Mouse (Mus musculus) G1E (cell line): ENCODE measurements at regions not wholly inside any gene's neighbourhood (a gene's known extent, or its start where the extent isn't known, plus 50 kb on each side); places are given as distances from the start of the nearest gene placed in this dataset.

Source experiments
- ATAC-seq: 2 replicates; pipeline ENCODE4 v1.8.0; 2016; ENCODE audit warnings: mild to moderate bottlenecking; ENCODE audit not compliant: insufficient number of reproducible peaks, poor library complexity, low FRiP score, severe bottlenecking; ENCODE audit errors: extremely low read depth
- DNase-seq: peaks from one replicate; pipeline ENCODE4 v3.0.0; 2012; ENCODE audit warnings: low spot score
- H3K27me3 ChIP-seq: 2 replicates; pipeline ENCODE4 v1.6.1; 2012; ENCODE audit warnings: mild to moderate bottlenecking, low read length, inconsistent platforms; ENCODE audit not compliant: insufficient read depth
- H3K36me3 ChIP-seq: replicated peaks from 2 replicates; pipeline ENCODE3; 2012; ENCODE audit warnings: mild to moderate bottlenecking, inconsistent platforms
- H3K4me1 ChIP-seq: 2 replicates; pipeline ENCODE4 v1.6.1; 2012; ENCODE audit warnings: low read depth, low read length, inconsistent platforms, mixed read lengths; ENCODE audit not compliant: insufficient read depth
- H3K4me3 ChIP-seq: 2 replicates; pipeline ENCODE4 v1.5.1; 2012; ENCODE audit warnings: low read depth, mild to moderate bottlenecking, inconsistent platforms, low read length, moderate library complexity, mixed read lengths
- H3K9me3 ChIP-seq: replicated peaks from 2 replicates; pipeline ENCODE4 v1.6.1; 2012; ENCODE audit warnings: inconsistent platforms
- CTCF ChIP-seq: IDR thresholded peaks from 2 replicates; pipeline ENCODE4 v1.5.1; 2012; ENCODE audit warnings: low read depth, low read length, inconsistent platforms, mixed read lengths
- GATA1 ChIP-seq: IDR thresholded peaks from 2 replicates; pipeline ENCODE4 v1.6.1; 2012; ENCODE audit warnings: borderline replicate concordance, low read length, inconsistent platforms, mixed read lengths
- GATA2 ChIP-seq: IDR thresholded peaks from 2 replicates; pipeline ENCODE4 v1.6.1; 2012; ENCODE audit warnings: low read depth, low read length, inconsistent platforms, borderline replicate concordance
- POLR2AphosphoS5 ChIP-seq: IDR thresholded peaks from 2 replicates; pipeline ENCODE4 v1.6.1; 2012; ENCODE audit warnings: low read depth, low read length, inconsistent platforms; ENCODE audit not compliant: insufficient replicate concordance
- TAL1 ChIP-seq: conservative IDR thresholded peaks from 2 replicates; pipeline ENCODE4 v1.6.1; 2012; ENCODE audit warnings: low read depth, low read length, inconsistent platforms, mixed read lengths

DNA sequence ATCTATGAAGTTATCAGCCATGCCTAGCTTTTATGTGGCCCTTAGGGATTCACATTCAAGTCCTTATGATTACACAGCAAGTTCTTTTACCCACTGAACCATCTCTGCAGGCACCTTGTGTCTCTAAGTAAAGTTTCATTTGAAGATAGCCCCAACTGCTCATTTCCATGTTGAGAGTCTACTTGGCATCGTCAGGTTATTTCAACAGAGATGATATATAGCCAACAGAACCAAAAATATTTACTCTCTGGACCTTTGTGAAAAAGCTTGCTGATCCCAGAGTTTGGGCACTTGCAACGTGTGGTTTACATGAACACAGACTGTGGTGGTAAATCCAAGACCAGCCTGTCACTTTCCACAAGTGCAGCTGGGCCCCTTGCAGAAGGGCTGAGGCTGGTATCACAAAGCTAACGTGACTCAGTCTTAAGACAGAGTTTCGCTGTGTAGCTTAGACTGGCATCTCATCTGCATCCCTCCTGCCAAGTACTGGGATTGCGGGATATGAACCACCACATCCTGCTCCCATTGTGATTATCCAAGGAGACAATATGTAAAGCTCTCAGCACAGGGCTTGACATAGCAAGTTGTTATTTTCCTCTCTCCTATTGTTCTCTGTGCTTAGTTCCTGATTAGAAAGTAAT, 105.0 kb upstream of the Lnx1 start:
- ATAC-seq: no peak
- Histone ChIP-seq H3K36me3 (no peaks in the 10 kb centered on the region), H3K9me3 (no peaks in the 10 kb centered on the region), H3K27me3 (peaks cover 15% of the 10 kb centered on the region), H3K4me1 (peaks cover 3% of the 10 kb centered on the region; the same call in 1 of the 2 replicates), H3K4me3 (no peak overlapping the region)
- no peak for TF ChIP-seq TAL1
- TF ChIP-seq GATA1: no peak
- no peak for DNase-seq

DNA sequence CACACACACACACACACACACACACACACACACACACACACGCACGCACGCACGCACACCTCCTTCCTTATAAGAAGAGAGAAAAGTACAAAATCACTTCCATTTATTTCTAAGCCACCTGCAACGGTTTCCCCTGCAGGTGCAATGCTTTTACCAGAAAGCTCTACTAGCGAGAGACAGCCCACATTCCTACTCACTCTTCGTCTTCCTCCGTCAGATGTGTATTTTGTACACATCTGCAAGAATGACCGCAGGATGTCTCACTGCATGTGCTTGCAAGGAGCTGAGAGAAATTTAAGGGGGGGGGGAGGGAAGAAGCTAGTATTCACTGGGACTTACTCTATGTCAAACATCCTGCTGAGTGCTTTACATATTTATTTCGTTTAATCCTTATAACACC, 99.2 kb upstream of the Lnx1 start:
- TF ChIP-seq TAL1: no peak
- no peak for TF ChIP-seq POLR2AphosphoS5
- no peak for TF ChIP-seq CTCF
- TF ChIP-seq GATA1: no peak
- no peak for TF ChIP-seq GATA2
- H3K4me3 ChIP-seq: no peak overlapping the region
- H3K4me1 ChIP-seq: no peaks in the 10 kb centered on the region
- no peaks in the 10 kb centered on the region for H3K9me3 ChIP-seq
- H3K36me3 ChIP-seq: no peaks in the 10 kb centered on the region
- ATAC-seq (no peak), DNase-seq (no peak)
- H3K27me3 ChIP-seq: peaks cover 21% of the 10 kb centered on the region

GRCm38 (mm10) chr5:74800351-74800750, 97.6 kb upstream of the Lnx1 start:
- H3K27me3 ChIP-seq: peaks cover 23% of the 10 kb centered on the region
- no peaks in the 10 kb centered on the region for H3K9me3 ChIP-seq
- DNase-seq (no peak), ATAC-seq (no peak)
- TF ChIP-seq TAL1 (no peak), GATA2 (no peak), POLR2AphosphoS5 (no peak), CTCF (no peak), GATA1 (no peak)
- H3K36me3 ChIP-seq: no peaks in the 10 kb centered on the region
- H3K4me1 ChIP-seq: 0 out of 2 replicates have a peak, but pooled peaks cover under 1% of the 10 kb centered on the region
- H3K4me3 ChIP-seq: no peak overlapping the region

- ATAC-seq (no peak), DNase-seq (no peak)
Measured at GRCm38 (mm10) chr5:74796421-74797067, 93.8 kb upstream of the Lnx1 start.

GRCm38 (mm10) chr5:74794726-74795125, 92.0 kb upstream of the Lnx1 start:
- DNase-seq (no peak), ATAC-seq (no peak)
- TF ChIP-seq POLR2AphosphoS5: no peak
- Histone ChIP-seq H3K36me3 (no peaks in the 10 kb centered on the region), H3K27me3 (peaks cover 35% of the 10 kb centered on the region), H3K4me1 (peaks cover 8% of the 10 kb centered on the region), H3K4me3 (no peak overlapping the region), H3K9me3 (no peaks in the 10 kb centered on the region)

More at GRCm38 (mm10) chr5:74796421-74797067, 93.8 kb upstream of the Lnx1 start:
- TF ChIP-seq POLR2AphosphoS5 (no peak), TAL1 (no peak), CTCF (no peak), GATA2 (no peak), GATA1 (no peak)
- H3K4me3 ChIP-seq: no peak overlapping the region
- H3K4me1 ChIP-seq: peaks cover 8% of the 10 kb centered on the region
- H3K27me3 ChIP-seq: peaks cover 43% of the 10 kb centered on the region
- no peaks in the 10 kb centered on the region for H3K36me3 ChIP-seq
- no peaks in the 10 kb centered on the region for H3K9me3 ChIP-seq

GRCm38 (mm10) chr5:74793431-74793830, 90.7 kb upstream of the Lnx1 start:
- Histone ChIP-seq H3K4me1 (peaks cover 8% of the 10 kb centered on the region), H3K36me3 (no peaks in the 10 kb centered on the region), H3K27me3 (peaks cover 29% of the 10 kb centered on the region), H3K9me3 (no peaks in the 10 kb centered on the region), H3K4me3 (no peak overlapping the region)
- ATAC-seq (no peak), DNase-seq (no peak)
- TF ChIP-seq GATA2 (no peak), POLR2AphosphoS5 (no peak), GATA1 (no peak), CTCF (no peak), TAL1 (no peak)

- Histone ChIP-seq H3K4me3 (no peak overlapping the region), H3K4me1 (peaks cover 8% of the 10 kb centered on the region), H3K9me3 (no peaks in the 10 kb centered on the region), H3K36me3 (no peaks in the 10 kb centered on the region), H3K27me3 (peaks cover 29% of the 10 kb centered on the region)
- DNase-seq (no peak), ATAC-seq (no peak)
- TF ChIP-seq CTCF (no peak), GATA2 (no peak), GATA1 (no peak), TAL1 (no peak), POLR2AphosphoS5 (no peak)
Measured at GRCm38 (mm10) chr5:74792936-74793335, 90.2 kb upstream of the Lnx1 start.
